Mouse (Mus musculus) ES-E14 (cell line): ENCODE results near the gene Iqgap1. TPM values are rescaled to one million over a fixed set of nuclear protein-coding genes. Genes with fewer than 3 reads are reported as not detected.
A peak's percentile ranks its signal among the peaks of the same experiment; 100 is the strongest.

Experiments used
- DNase-seq: peaks from one replicate; pipeline ENCODE4 v3.0.0-alpha.2; 2013; ENCODE audit warnings: low read depth, low spot score
- H3K27ac ChIP-seq: 2 replicates; pipeline ENCODE4 v1.5.1; 2012; ENCODE audit warnings: low read depth, mild to moderate bottlenecking, low read length, moderate library complexity, mixed read lengths; ENCODE audit not compliant: poor library complexity, insufficient read depth, severe bottlenecking
- H3K36me3 ChIP-seq: 2 replicates; pipeline ENCODE4 v1.6.1; 2012; ENCODE audit warnings: mild to moderate bottlenecking, low read length, moderate library complexity, mixed read lengths; ENCODE audit not compliant: control insufficient read depth, poor library complexity, insufficient read depth, severe bottlenecking
- H3K4me1 ChIP-seq, 2 experiments: fragments of 150-350 bp in 1 of 2; sonication (generic) in 1 of 2; 2 replicates each; pipeline ENCODE4 v1.6.1; 2012; ENCODE audit warnings: low read length in 2 of 2, mild to moderate bottlenecking in 1 of 2, mixed read lengths in 1 of 2; ENCODE audit not compliant: control insufficient read depth in 2 of 2, insufficient read depth in 2 of 2, poor library complexity in 1 of 2
- H3K4me3 ChIP-seq, 2 experiments: fragments of 150-350 bp in 1 of 2; sonication (generic) in 1 of 2; 2 replicates each; pipeline ENCODE4 v1.5.1; 2012; ENCODE audit warnings: low read length in 2 of 2, low read depth in 1 of 2, mild to moderate bottlenecking in 1 of 2, mixed read lengths in 1 of 2; ENCODE audit not compliant: insufficient read depth in 1 of 2, poor library complexity in 1 of 2, severe bottlenecking in 1 of 2
- H3K9ac ChIP-seq: 2 replicates; pipeline ENCODE4 v1.6.1; 2012; ENCODE audit warnings: low read depth, mild to moderate bottlenecking, low read length, mixed read lengths; ENCODE audit not compliant: poor library complexity, insufficient read depth, severe bottlenecking
- H3K9me3 ChIP-seq: fragments of 150-350 bp; sonication (generic); 2 replicates; pipeline ENCODE4 v1.6.1; 2012; ENCODE audit warnings: low read depth, mild to moderate bottlenecking, low read length; ENCODE audit not compliant: control insufficient read depth, insufficient read depth
- CHD2 ChIP-seq: IDR thresholded peaks from 2 replicates; pipeline ENCODE4 v1.6.1; 2014; ENCODE audit warnings: mild to moderate bottlenecking, low read depth, low read length, inconsistent platforms
- HCFC1 ChIP-seq: IDR thresholded peaks from 2 replicates; pipeline ENCODE4 v1.6.1; 2012; ENCODE audit warnings: low read length, inconsistent platforms, borderline replicate concordance; ENCODE audit not compliant: insufficient read depth
- MAFK ChIP-seq: IDR thresholded peaks from 2 replicates; pipeline ENCODE4 v1.6.1; 2014; ENCODE audit warnings: mild to moderate bottlenecking, low read depth, low read length, inconsistent platforms; ENCODE audit not compliant: insufficient read depth
- ZC3H11A ChIP-seq: IDR thresholded peaks from 2 replicates; pipeline ENCODE4 v1.6.1; 2012; ENCODE audit warnings: low read depth, mild to moderate bottlenecking, inconsistent platforms, low read length, borderline replicate concordance
- ZNF384 ChIP-seq: IDR thresholded peaks from 2 replicates; pipeline ENCODE4 v1.6.1; 2012; ENCODE audit warnings: low read depth, low read length, inconsistent platforms
- in situ Hi-C, 2 experiments: fragments of 600-800 bp; cut with MboI; formaldehyde crosslinking; loops; one replicate each; pipeline ENCODE4 v1.15.1; 2025; ENCODE audit warnings: low sequenced_read_pairs in 2 of 2, inconsistent platforms in 1 of 2; ENCODE audit not compliant: unreplicated experiment in 2 of 2
- total RNA-seq: library from RNA; depleted of rRNA; stranded (reverse); fragments of 300-350 nt; gene quantifications from 2 replicates; pipeline ENCODE4 v1.2.3, GENCODE M21; 2012

Gene Iqgap1
- total RNA-seq, 1 experiment = 135 TPM

DNA sequence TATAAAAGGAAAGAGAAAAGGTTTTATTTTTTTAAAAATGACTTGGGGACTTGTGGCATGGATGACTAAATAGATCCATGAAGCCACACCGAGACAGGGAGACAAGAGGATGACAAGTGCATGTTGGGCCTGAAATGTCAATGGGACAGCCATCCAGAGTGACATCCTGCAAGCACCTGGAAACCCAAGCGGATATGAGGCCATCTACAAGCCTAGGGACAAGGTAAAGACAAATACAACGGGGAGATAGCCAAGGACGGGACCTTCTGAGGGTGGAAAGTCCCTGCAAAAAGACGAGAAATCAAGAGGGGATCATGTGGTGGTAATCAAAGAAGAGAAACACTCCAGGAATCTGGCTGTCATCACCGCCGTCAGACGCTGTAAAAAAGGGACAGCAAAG is 48.6 kb downstream of the Iqgap1 start:
- H3K36me3 ChIP-seq = no peaks in the 10 kb centered on the region
- TF ChIP-seq HCFC1 = no peak
- TF ChIP-seq ZC3H11A = no peak
- TF ChIP-seq MAFK = no peak
- no peak for TF ChIP-seq CHD2
- TF ChIP-seq ZNF384 = no peak
- peaks cover 5 to 26% of the 10 kb centered on the region in 2 experiments; a peak in 3 of 4 replicates for H3K4me1 ChIP-seq
- in situ Hi-C loops = no loop called here
- H3K4me3 ChIP-seq = no peak overlapping the region
- peak overlapping the region; percentile 1; the same call in 1 of the 2 replicates for H3K9ac ChIP-seq
- DNase-seq = no peak
- no peaks in the 10 kb centered on the region for H3K9me3 ChIP-seq
- H3K27ac ChIP-seq = no peak overlapping the region

- in situ Hi-C loops = no loop called here
- TF ChIP-seq ZNF384 (no peak), MAFK (no peak), CHD2 (no peak), ZC3H11A (no peak), HCFC1 (no peak)
- H3K4me1 ChIP-seq = peaks cover 3 to 26% of the 10 kb centered on the region in 2 experiments; a peak in 2 of 4 replicates
- no peak for DNase-seq
- no peaks in the 10 kb centered on the region for H3K9me3 ChIP-seq
- no peak overlapping the region for H3K9ac ChIP-seq
- no peaks in the 10 kb centered on the region for H3K36me3 ChIP-seq
- H3K27ac ChIP-seq = no peak overlapping the region
- H3K4me3 ChIP-seq = no peak overlapping the region
Measured at GRCm38 (mm10) chr7:80776090-80776489, 49.7 kb downstream of the Iqgap1 start.

GRCm38 (mm10) chr7:80775448-80775904 is 50.3 kb downstream of the Iqgap1 start:
- Histone ChIP-seq H3K4me3 (no peak overlapping the region), H3K9me3 (no peaks in the 10 kb centered on the region), H3K36me3 (no peaks in the 10 kb centered on the region), H3K27ac (no peak overlapping the region), H3K4me1 (peaks cover 1 to 26% of the 10 kb centered on the region in 2 experiments; a peak in 2 of 4 replicates), H3K9ac (no peak overlapping the region)
- no peak for TF ChIP-seq CHD2
- no peak for TF ChIP-seq ZC3H11A
- no peak for TF ChIP-seq MAFK
- no peak for TF ChIP-seq HCFC1
- TF ChIP-seq ZNF384 = no peak
- in situ Hi-C loops = no loop called here
- no peak for DNase-seq

DNA sequence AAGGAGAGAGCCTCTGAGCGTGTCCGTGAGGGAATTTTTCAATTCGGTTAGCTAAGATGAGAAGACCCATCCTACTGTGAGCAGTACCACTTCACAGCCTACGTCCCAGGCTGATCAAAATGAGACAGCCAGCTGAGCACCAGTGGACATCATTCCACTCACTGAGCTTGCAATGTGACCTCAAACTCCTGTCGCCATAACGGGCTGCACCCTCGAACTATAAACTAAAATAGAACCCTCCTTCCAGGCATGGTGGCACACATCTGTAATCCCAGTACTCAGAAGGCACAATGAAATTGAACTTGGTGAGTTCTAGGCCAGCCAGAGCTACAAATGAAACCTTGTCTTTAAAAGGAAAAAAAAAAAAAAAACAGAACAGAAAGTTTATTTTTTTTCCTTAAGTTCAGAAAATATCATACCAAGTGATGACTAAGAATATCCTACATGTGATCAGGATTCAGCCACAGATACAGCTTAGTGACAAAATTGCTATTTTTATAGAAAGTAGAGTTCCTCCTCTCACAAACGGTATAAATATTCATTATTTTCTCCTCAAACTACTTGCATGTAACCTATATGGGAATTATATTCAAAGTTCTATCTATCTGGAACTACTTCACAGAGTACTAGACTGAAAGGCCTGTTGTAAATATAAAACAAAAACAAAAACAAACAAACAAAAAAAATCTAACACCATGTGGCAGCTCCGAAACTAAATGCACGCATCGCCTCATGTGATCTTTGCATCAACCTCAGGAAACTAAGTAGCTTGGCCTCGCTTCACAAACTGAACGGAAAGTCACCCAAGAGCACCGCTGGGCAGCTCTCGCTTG is 50.9 kb downstream of the Iqgap1 start:
- Histone ChIP-seq H3K4me1 (peaks cover 0 to 26% of the 10 kb centered on the region in 2 experiments; a peak in 1 of 4 replicates), H3K9ac (no peak overlapping the region), H3K27ac (no peak overlapping the region), H3K4me3 (no peak overlapping the region), H3K9me3 (no peaks in the 10 kb centered on the region), H3K36me3 (no peaks in the 10 kb centered on the region)
- TF ChIP-seq ZC3H11A (no peak), CHD2 (no peak), HCFC1 (no peak), MAFK (no peak), ZNF384 (no peak)
- DNase-seq = no peak
- in situ Hi-C loops = no loop called here
